Mouse (Mus musculus) kidney, adult 9 months (tissue): Measurements from ENCODE around the gene Wnt1.

ENCODE experiments used
- DNase-seq: peaks from one replicate; pipeline ENCODE4 v3.0.0; 2022

Gene Wnt1

GRCm38 (mm10) chr15:98839161-98839560 is 49.5 kb downstream of the Wnt1 start:
- DNase-seq: no peak

DNA sequence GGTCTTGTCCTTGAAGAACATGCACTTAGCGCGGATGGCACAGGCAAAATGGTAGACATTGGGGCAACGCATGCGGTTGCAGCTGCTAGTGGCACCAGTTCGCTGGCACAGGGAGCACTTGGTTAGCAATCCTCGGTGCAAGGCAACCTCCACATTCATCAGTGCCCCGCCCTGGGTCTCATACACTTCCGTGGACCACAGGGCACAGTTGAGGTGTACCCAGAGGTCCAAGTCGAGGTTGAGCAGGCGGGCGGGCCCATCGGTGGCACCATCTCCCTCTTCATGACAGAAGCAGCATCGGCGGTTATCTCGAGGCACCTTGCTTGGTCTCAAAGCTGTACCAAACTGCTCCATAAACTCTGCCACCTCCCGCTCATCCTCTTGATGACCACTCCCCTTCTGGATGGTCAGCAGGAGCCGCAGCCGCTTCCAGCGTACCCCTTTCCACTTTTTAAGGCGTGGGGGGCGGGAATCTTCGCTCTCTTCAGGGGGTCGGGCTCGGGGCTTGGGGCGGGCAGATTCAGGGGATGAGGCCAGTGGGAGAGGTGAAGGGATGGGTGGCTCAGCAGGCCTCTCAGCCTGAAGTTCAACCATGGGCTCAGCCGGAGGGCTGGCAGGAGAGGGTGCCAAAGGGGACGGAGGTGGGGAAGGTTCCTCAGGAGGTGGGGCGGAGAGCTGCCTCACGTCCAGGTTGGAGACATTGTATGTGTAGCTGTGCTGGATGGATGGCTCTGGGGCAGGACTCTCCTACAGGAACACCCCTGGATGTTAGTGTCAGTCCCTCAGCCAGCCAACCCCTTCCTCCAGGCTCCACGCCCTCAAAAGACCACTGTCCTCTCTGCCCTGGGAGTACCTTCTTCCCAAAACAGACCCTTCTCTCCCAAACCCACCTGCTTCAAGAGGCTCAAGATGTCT is 50.3 kb downstream of the Wnt1 start:
- DNase-seq: no peak
